Mouse (Mus musculus): ENCODE results near the gene Gm49369. TPM values are rescaled to one million over a fixed set of nuclear protein-coding genes. Genes with fewer than 3 reads are reported as not detected.

The Gm49369 gene
- total RNA-seq, 1 experiment: 17.8 TPM

- Histone ChIP-seq H3K9me3 (ENCODE audit: control insufficient read depth, insufficient read depth, low read depth, low read length) (no peaks in the 10 kb centered on the region), H3K4me1 (ENCODE audit: control insufficient read depth in 2 of 2, insufficient read depth in 2 of 2, low read length in 2 of 2, poor library complexity in 1 of 2) (peaks cover 1 to 12% of the 10 kb centered on the region in 2 experiments; a peak in 1 of 4 replicates), H3K27ac (ENCODE audit: insufficient read depth, low read depth, low read length, poor library complexity, severe bottlenecking) (no peak overlapping the region), H3K4me3 (ENCODE audit: insufficient read depth in 1 of 2, low read depth in 1 of 2, low read length in 2 of 2, poor library complexity in 1 of 2, severe bottlenecking in 1 of 2) (no peak overlapping the region), H3K9ac (ENCODE audit: insufficient read depth, low read depth, low read length, poor library complexity, severe bottlenecking) (no peak overlapping the region), H3K36me3 (ENCODE audit: control insufficient read depth, insufficient read depth, low read length, poor library complexity, severe bottlenecking) (no peaks in the 10 kb centered on the region)
- no peak for TF ChIP-seq MAFK (IDR thresholded peaks at IDR 0.05; ENCODE audit: insufficient read depth, low read depth, low read length)
- no peak for TF ChIP-seq HCFC1 (IDR thresholded peaks at IDR 0.05; ENCODE audit: borderline replicate concordance, insufficient read depth, low read length)
- no peak for TF ChIP-seq CHD2 (IDR thresholded peaks at IDR 0.05; ENCODE audit: low read depth, low read length)
- TF ChIP-seq ZC3H11A (IDR thresholded peaks at IDR 0.05; ENCODE audit: borderline replicate concordance, low read depth, low read length): no peak
- TF ChIP-seq ZNF384 (IDR thresholded peaks at IDR 0.05; ENCODE audit: low read depth, low read length): no peak
- DNase-seq (ENCODE audit: low read depth, low spot score): no peak
- in situ Hi-C loops (cut with MboI; ENCODE audit: low sequenced_read_pairs in 2 of 2, unreplicated experiment in 2 of 2): no loop called here
Measured at GRCm38 (mm10) chr7:142400112-142400749, 17.8 kb upstream of the Gm49369 start.

- Histone ChIP-seq H3K4me1 (ENCODE audit: control insufficient read depth in 2 of 2, insufficient read depth in 2 of 2, low read length in 2 of 2, poor library complexity in 1 of 2) (peaks cover 0 to 10% of the 10 kb centered on the region in 2 experiments; a peak in 1 of 4 replicates), H3K4me3 (ENCODE audit: insufficient read depth in 1 of 2, low read depth in 1 of 2, low read length in 2 of 2, poor library complexity in 1 of 2, severe bottlenecking in 1 of 2) (no peak overlapping the region), H3K9me3 (ENCODE audit: control insufficient read depth, insufficient read depth, low read depth, low read length) (no peaks in the 10 kb centered on the region), H3K27ac (ENCODE audit: insufficient read depth, low read depth, low read length, poor library complexity, severe bottlenecking) (no peak overlapping the region), H3K36me3 (ENCODE audit: control insufficient read depth, insufficient read depth, low read length, poor library complexity, severe bottlenecking) (no peaks in the 10 kb centered on the region), H3K9ac (ENCODE audit: insufficient read depth, low read depth, low read length, poor library complexity, severe bottlenecking) (no peak overlapping the region)
- TF ChIP-seq MAFK (IDR thresholded peaks at IDR 0.05; ENCODE audit: insufficient read depth, low read depth, low read length) (no peak), CHD2 (IDR thresholded peaks at IDR 0.05; ENCODE audit: low read depth, low read length) (no peak), ZC3H11A (IDR thresholded peaks at IDR 0.05; ENCODE audit: borderline replicate concordance, low read depth, low read length) (no peak), HCFC1 (IDR thresholded peaks at IDR 0.05; ENCODE audit: borderline replicate concordance, insufficient read depth, low read length) (no peak), ZNF384 (IDR thresholded peaks at IDR 0.05; ENCODE audit: low read depth, low read length) (no peak)
- in situ Hi-C loops (cut with MboI; ENCODE audit: low sequenced_read_pairs in 2 of 2, unreplicated experiment in 2 of 2): no loop called here
- DNase-seq (ENCODE audit: low read depth, low spot score): no peak
Measured at GRCm38 (mm10) chr7:142399250-142399649, 16.8 kb upstream of the Gm49369 start.

- Histone ChIP-seq H3K4me1 (ENCODE audit: control insufficient read depth in 2 of 2, insufficient read depth in 2 of 2, low read length in 2 of 2, poor library complexity in 1 of 2) (peaks cover 0 to 15% of the 10 kb centered on the region in 2 experiments; a peak in 3 of 4 replicates), H3K9ac (ENCODE audit: insufficient read depth, low read depth, low read length, poor library complexity, severe bottlenecking) (no peak overlapping the region), H3K36me3 (ENCODE audit: control insufficient read depth, insufficient read depth, low read length, poor library complexity, severe bottlenecking) (no peaks in the 10 kb centered on the region), H3K9me3 (ENCODE audit: control insufficient read depth, insufficient read depth, low read depth, low read length) (no peaks in the 10 kb centered on the region), H3K4me3 (ENCODE audit: insufficient read depth in 1 of 2, low read depth in 1 of 2, low read length in 2 of 2, poor library complexity in 1 of 2, severe bottlenecking in 1 of 2) (no peak overlapping the region), H3K27ac (ENCODE audit: insufficient read depth, low read depth, low read length, poor library complexity, severe bottlenecking) (no peak overlapping the region)
- no peak for TF ChIP-seq ZNF384 (IDR thresholded peaks at IDR 0.05; ENCODE audit: low read depth, low read length)
- TF ChIP-seq HCFC1 (IDR thresholded peaks at IDR 0.05; ENCODE audit: borderline replicate concordance, insufficient read depth, low read length): no peak
- no peak for TF ChIP-seq ZC3H11A (IDR thresholded peaks at IDR 0.05; ENCODE audit: borderline replicate concordance, low read depth, low read length)
- no peak for TF ChIP-seq MAFK (IDR thresholded peaks at IDR 0.05; ENCODE audit: insufficient read depth, low read depth, low read length)
- TF ChIP-seq CHD2 (IDR thresholded peaks at IDR 0.05; ENCODE audit: low read depth, low read length): no peak
- in situ Hi-C loops (cut with MboI; ENCODE audit: low sequenced_read_pairs in 2 of 2, unreplicated experiment in 2 of 2): no loop called here
- no peak for DNase-seq (ENCODE audit: low read depth, low spot score)
Measured at GRCm38 (mm10) chr7:142398052-142398451, 15.6 kb upstream of the Gm49369 start.

- Histone ChIP-seq H3K4me1 (ENCODE audit: control insufficient read depth in 2 of 2, insufficient read depth in 2 of 2, low read length in 2 of 2, poor library complexity in 1 of 2) (peaks cover 0 to 19% of the 10 kb centered on the region in 2 experiments; a peak in 3 of 4 replicates), H3K9me3 (ENCODE audit: control insufficient read depth, insufficient read depth, low read depth, low read length) (no peaks in the 10 kb centered on the region), H3K36me3 (ENCODE audit: control insufficient read depth, insufficient read depth, low read length, poor library complexity, severe bottlenecking) (no peaks in the 10 kb centered on the region), H3K27ac (ENCODE audit: insufficient read depth, low read depth, low read length, poor library complexity, severe bottlenecking) (no peak overlapping the region), H3K4me3 (ENCODE audit: insufficient read depth in 1 of 2, low read depth in 1 of 2, low read length in 2 of 2, poor library complexity in 1 of 2, severe bottlenecking in 1 of 2) (no peak overlapping the region), H3K9ac (ENCODE audit: insufficient read depth, low read depth, low read length, poor library complexity, severe bottlenecking) (no peak overlapping the region)
- TF ChIP-seq HCFC1 (IDR thresholded peaks at IDR 0.05; ENCODE audit: borderline replicate concordance, insufficient read depth, low read length) (no peak), CHD2 (IDR thresholded peaks at IDR 0.05; ENCODE audit: low read depth, low read length) (no peak), ZC3H11A (IDR thresholded peaks at IDR 0.05; ENCODE audit: borderline replicate concordance, low read depth, low read length) (no peak), MAFK (IDR thresholded peaks at IDR 0.05; ENCODE audit: insufficient read depth, low read depth, low read length) (no peak), ZNF384 (IDR thresholded peaks at IDR 0.05; ENCODE audit: low read depth, low read length) (no peak)
- DNase-seq (ENCODE audit: low read depth, low spot score): no peak
- in situ Hi-C loops (cut with MboI; ENCODE audit: low sequenced_read_pairs in 2 of 2, unreplicated experiment in 2 of 2): no loop called here
Measured at GRCm38 (mm10) chr7:142396611-142397010, 14.1 kb upstream of the Gm49369 start.

Measured in ES-E14 (cell line).